Mouse (Mus musculus): ENCODE measurements around the gene Asb14.

DNA sequence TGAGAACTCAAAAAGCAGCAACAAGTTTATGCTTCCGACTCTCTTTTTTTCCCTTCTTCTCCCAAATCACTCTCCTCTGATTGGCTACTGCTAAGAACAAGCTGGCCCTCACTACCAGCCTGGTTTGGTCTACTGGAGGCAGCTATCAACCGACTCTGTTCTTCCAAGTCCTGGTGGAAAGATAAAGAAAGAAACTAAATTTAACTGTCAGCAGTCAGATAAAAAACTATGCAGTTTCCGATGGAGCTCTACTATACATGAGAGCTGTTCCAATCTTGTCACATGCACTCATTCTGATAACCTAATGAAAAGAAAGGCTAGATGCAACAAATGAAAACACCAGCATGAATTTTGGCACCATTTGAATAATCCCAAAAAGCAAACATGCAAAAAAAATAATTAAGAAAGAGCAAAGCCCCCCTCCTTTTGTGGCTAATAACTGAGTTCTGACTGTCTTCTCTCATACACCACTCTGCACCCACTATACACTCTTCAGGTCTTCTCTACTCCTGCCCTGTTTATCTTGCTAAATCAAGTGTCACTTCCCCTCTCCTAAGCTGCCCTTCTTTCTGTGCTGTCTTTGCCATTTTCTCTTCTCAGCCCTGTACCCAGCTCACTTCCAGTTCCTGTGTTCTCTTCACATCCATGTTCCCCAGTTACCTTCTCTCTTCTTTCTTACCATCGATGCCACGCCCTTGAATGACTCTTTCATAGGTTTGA is 29.5 kb downstream of the Asb14 start:
- TF ChIP-seq CTCF (IDR thresholded peaks at IDR 0.05; ENCODE audit: low read depth, low read length), result no peak
- no peak for TF ChIP-seq POLR2AphosphoS5 (IDR thresholded peaks at IDR 0.05; ENCODE audit: insufficient replicate concordance, low read depth, low read length)
- TF ChIP-seq GATA1 (IDR thresholded peaks at IDR 0.05; ENCODE audit: borderline replicate concordance, low read length), result no peak
- TF ChIP-seq TAL1 (conservative IDR thresholded peaks at IDR 0.05; ENCODE audit: low read depth, low read length), result no peak
- no peak for TF ChIP-seq GATA2 (IDR thresholded peaks at IDR 0.05; ENCODE audit: borderline replicate concordance, low read depth, low read length)
